ENCODE assay signal across 15 mouse cellular contexts in genomic region chr11:71897141-71897540, GRCm38 (mm10).
DNase-seq lines count a peak whose midpoint lies in the region.
"Had no signal": no experiment of that assay in that cellular context is flagged by ENCODE, and none has a peak within 500 bp of the region (broad histone marks: within the 10 kb centered on the region; RNA-seq: fewer than 3 reads in every experiment).

No protein-coding gene starts in this region.

- peak; percentile 2 for DNase-seq in adrenal gland, postnatal 10 days
- DNase-seq in adrenal gland, postnatal 14 days: no peak
- DNase-seq in frontal cortex, adult 2 months (ENCODE audit: extremely low spot score in 1 of 2, low spot score in 1 of 2): peak; percentile 5 to 47
- no peak for DNase-seq in frontal cortex, postnatal 25 days (ENCODE audit: low spot score in 2 of 2)
- DNase-seq in heart, adult 11 months: peak; percentile 73
- no peak for DNase-seq in heart, adult 18-20 months
- peak; percentile 19 for DNase-seq in right cerebral cortex, adult 18-20 months
- DNase-seq in right cerebral cortex, postnatal 4 days: no peak
- DNase-seq: B cell, adult 2 months; cerebellum, adult 11 months; cerebellum, adult 18-20 months; cerebellum, adult 8-10 months; cerebellum, adult 9-11 months; cerebellum, postnatal 25 days; forebrain, postnatal 0 days had no signal

Comparison
In these comparisons a context has a peak if more than half of its experiments do, and no peak if none do; other contexts are left out.
1. DNase-seq: peak in adrenal gland, postnatal 10 days (single experiment), frontal cortex, adult 2 months (2 of 2), heart, adult 11 months (single experiment) and right cerebral cortex, adult 18-20 months (single experiment); none in adrenal gland, postnatal 14 days (single experiment), frontal cortex, postnatal 25 days (0 of 2), heart, adult 18-20 months (0 of 2) and right cerebral cortex, postnatal 4 days (single experiment).